Mouse (Mus musculus): Measurements from ENCODE around the gene Rptor. TPM values are rescaled to one million over a fixed set of nuclear protein-coding genes. Genes with fewer than 3 reads are reported as not detected.

Rptor gene
- polyA plus RNA-seq, 1 experiment from 2014 or later = 5.2 TPM

DNA sequence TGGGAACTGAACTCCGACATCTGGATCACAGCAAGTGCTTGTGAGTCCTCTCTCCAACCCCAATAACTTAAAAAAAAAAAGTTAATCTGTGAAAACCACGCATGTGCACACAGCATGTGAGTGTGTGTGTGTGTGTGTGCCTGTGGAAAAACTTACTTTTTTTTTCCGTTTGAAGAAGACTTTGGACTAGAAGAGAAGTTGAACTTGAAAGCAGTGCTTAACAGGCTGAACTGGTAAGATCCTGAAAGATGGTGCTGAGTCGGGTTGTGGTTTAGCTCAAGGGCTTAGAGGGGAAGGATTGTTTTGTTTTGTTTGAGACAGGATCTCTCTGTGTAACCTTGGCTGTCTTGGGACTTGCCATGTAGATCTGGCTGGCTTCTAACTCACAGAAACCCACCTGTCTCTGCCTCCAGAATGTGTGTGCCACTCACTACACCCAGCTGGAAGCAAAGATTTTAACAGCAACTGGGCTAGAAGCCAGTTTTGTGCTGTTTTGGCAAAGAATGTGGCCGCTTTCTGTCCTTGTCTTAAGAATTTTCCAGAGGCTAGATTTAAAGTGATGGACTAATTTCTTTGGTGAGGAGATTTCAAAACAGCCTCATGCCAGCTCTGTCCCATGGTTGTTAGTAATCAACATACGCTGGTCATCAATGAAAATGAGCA lies 327.0 kb downstream of the Rptor start:
- 80% methylated on average over 6 of the region's 6 CpGs for WGBS
- Histone ChIP-seq H3K4me2 (ENCODE audit: low read depth, low read length) (no peak overlapping the region), H3K9ac (ENCODE audit: low read depth, low read length) (no peak overlapping the region), H3K4me3 (ENCODE audit: low read length) (no peak overlapping the region), H3K27ac (ENCODE audit: low read length) (no peak overlapping the region), H3K4me1 (ENCODE audit: control insufficient read depth, insufficient read depth, low read length) (0 out of 2 replicates have a peak, but pooled peaks cover 3% of the 10 kb centered on the region), H3K9me3 (ENCODE audit: control insufficient read depth, low read length) (no peaks in the 10 kb centered on the region), H3K36me3 (ENCODE audit: control insufficient read depth, insufficient read depth, low read length) (no peaks in the 10 kb centered on the region), H3K27me3 (replicated peaks; ENCODE audit: control insufficient read depth, insufficient read depth, low read length) (no peaks in the 10 kb centered on the region)
- no peak for ATAC-seq

DNA sequence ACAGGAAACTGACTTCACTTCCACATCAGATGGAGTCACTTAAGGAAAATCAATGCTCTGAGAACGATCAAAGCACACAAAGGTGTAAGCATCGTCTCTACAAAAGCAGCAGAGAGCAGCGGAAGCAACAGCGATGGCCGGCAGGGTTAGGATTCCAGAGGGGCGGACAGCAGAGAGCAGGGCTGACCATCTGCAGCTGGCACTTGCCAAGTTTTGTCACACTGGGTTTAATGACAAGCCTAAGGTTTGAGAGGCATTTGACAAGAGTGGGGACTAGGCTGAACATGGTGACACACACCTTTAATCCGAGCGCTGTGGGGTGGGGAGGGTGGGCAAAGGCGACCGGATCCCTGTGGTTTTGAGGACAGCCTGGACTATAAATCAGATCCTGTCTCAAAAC lies 329.1 kb downstream of the Rptor start:
- Histone ChIP-seq H3K9me3 (ENCODE audit: control insufficient read depth, low read length) (no peaks in the 10 kb centered on the region), H3K4me2 (ENCODE audit: low read depth, low read length) (no peak overlapping the region)
- 73% methylated on average over 10 of the region's 10 CpGs for whole genome bisulfite sequencing

DNA sequence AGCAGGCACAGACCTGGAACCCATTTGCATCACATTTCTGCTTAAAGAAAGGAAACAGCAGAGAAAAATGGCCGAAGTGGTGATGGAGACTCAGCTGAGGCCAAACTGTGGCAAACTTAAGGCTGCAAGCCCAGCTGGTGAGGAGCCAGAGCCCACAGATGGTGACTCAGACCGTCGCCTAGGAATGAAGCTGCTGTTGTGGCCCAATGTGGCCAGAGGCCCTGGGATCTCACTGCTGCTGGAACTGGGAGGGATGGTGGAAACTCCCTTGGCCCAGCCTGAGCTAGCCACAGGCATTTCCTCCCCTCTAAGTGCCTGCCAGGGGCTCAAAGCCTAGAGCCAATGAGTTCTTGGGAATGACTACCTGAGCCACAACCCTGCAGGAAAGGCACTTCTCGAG lies 330.4 kb downstream of the Rptor start:
- Histone ChIP-seq H3K27me3 (replicated peaks; ENCODE audit: control insufficient read depth, insufficient read depth, low read length) (no peaks in the 10 kb centered on the region), H3K4me3 (ENCODE audit: low read length) (no peak overlapping the region), H3K36me3 (ENCODE audit: control insufficient read depth, insufficient read depth, low read length) (no peaks in the 10 kb centered on the region), H3K4me1 (ENCODE audit: control insufficient read depth, insufficient read depth, low read length) (peaks cover 24% of the 10 kb centered on the region), H3K27ac (ENCODE audit: low read length) (no peak overlapping the region), H3K4me2 (ENCODE audit: low read depth, low read length) (no peak overlapping the region), H3K9ac (ENCODE audit: low read depth, low read length) (no peak overlapping the region), H3K9me3 (ENCODE audit: control insufficient read depth, low read length) (no peaks in the 10 kb centered on the region)
- ATAC-seq = no peak
- 64% methylated on average over 4 of the region's 4 CpGs for WGBS

More for the DNA sequence above, 329.1 kb downstream of the Rptor start:
- Histone ChIP-seq H3K4me3 (ENCODE audit: low read length) (no peak overlapping the region), H3K9ac (ENCODE audit: low read depth, low read length) (no peak overlapping the region), H3K4me1 (ENCODE audit: control insufficient read depth, insufficient read depth, low read length) (peaks cover 10% of the 10 kb centered on the region), H3K27me3 (replicated peaks; ENCODE audit: control insufficient read depth, insufficient read depth, low read length) (no peaks in the 10 kb centered on the region), H3K27ac (ENCODE audit: low read length) (no peak overlapping the region), H3K36me3 (ENCODE audit: control insufficient read depth, insufficient read depth, low read length) (no peaks in the 10 kb centered on the region)
- ATAC-seq = no peak

DNA sequence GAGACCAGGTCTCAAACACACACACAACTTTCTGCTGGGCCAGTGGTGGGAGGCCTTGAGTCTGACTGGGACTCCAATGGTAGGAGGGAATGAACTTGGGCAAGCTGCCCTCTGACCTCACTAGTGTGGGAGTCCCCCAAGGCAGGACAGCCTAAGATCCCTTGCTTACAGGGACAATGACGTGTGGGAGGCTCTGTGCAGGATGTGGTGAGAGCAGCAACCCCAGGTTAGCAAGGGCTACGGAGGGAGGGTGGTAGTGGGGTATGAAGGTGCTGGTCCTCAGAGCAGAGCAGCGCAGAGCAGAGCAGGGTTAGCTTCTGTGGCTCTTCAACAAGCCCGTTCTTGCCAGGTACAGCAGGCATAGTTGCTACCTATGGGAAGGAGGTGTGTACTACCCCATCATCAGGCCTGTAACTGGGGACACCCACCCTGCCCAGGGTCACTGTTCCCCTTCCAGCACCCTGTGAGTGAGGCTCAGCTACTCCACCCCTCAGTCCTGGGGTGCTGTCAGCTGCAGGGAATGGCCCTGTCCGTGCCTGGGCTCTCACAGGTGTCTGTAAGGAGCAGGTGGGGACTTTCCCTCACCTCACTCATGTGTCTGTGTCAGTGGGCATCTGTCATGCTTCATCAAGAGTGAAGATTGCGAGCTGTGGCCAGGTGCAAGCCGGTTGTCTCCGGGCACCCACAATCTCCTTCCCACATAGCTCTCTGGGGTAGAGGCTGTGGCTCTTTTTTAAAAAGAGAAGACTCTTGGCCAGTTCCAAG lies 331.3 kb downstream of the Rptor start:
- Histone ChIP-seq H3K9ac (ENCODE audit: low read depth, low read length) (no peak overlapping the region), H3K27ac (ENCODE audit: low read length) (no peak overlapping the region), H3K4me2 (ENCODE audit: low read depth, low read length) (no peak overlapping the region), H3K36me3 (ENCODE audit: control insufficient read depth, insufficient read depth, low read length) (no peaks in the 10 kb centered on the region), H3K4me3 (ENCODE audit: low read length) (no peak overlapping the region), H3K4me1 (ENCODE audit: control insufficient read depth, insufficient read depth, low read length) (peaks cover 29% of the 10 kb centered on the region), H3K27me3 (replicated peaks; ENCODE audit: control insufficient read depth, insufficient read depth, low read length) (no peaks in the 10 kb centered on the region), H3K9me3 (ENCODE audit: control insufficient read depth, low read length) (no peaks in the 10 kb centered on the region)
- 82% methylated on average over 8 of the region's 8 CpGs for WGBS
- ATAC-seq = no peak

DNA sequence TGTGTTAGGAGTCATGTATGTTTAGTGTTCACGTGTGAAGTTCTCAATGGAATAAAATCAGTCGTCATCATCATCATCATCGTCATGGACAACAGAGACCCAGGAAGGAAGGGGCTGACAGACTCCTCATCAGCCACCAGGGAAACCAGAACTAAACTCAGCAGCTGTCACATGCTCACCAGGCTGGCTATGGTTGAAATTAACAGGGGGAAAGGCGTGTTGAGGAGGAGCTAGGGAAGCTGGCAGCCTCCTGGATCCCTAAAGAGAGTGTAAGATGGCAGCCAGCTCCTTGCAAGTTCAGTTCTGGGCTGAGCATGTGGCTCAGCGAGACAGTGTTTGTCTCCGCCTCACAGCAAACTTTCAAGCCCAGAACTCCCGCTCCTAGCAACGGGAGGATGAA lies 332.1 kb downstream of the Rptor start:
- H3K4me1 ChIP-seq (ENCODE audit: control insufficient read depth, insufficient read depth, low read length) = peaks cover 37% of the 10 kb centered on the region
- no peak for ATAC-seq
- no peaks in the 10 kb centered on the region for H3K36me3 ChIP-seq (ENCODE audit: control insufficient read depth, insufficient read depth, low read length)
- H3K4me3 ChIP-seq (ENCODE audit: low read length) = no peak overlapping the region
- 73% methylated on average over 8 of the region's 8 CpGs for WGBS
- H3K9me3 ChIP-seq (ENCODE audit: control insufficient read depth, low read length) = no peaks in the 10 kb centered on the region
- H3K4me2 ChIP-seq (ENCODE audit: low read depth, low read length) = no peak overlapping the region
- H3K27me3 ChIP-seq (replicated peaks; ENCODE audit: control insufficient read depth, insufficient read depth, low read length) = no peaks in the 10 kb centered on the region
- H3K27ac ChIP-seq (ENCODE audit: low read length) = no peak overlapping the region
- no peak overlapping the region for H3K9ac ChIP-seq (ENCODE audit: low read depth, low read length)

DNA sequence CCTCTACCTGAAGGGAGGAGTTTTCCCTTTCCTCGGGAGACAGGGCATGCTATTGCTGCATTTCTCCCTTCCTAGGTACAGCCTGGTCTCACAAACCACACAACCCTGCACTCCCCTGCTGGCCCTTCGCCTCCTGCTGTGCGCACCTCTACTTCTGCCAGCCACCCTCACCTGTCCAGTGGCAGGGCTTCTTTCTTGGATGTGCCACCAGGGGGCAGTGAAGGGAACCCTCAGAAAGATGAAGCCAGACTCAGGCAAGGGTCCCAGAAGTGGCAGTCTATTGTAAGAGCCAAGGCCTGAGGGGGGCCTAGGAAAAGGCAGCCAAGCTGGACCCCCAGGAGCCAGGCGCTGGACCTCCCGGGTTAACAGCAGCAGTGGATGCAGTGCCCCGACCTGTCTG lies 332.8 kb downstream of the Rptor start:
- WGBS = 29% methylated on average over 6 of the region's 6 CpGs
- Histone ChIP-seq H3K9ac (ENCODE audit: low read depth, low read length) (no peak overlapping the region), H3K4me2 (ENCODE audit: low read depth, low read length) (no peak overlapping the region), H3K4me1 (ENCODE audit: control insufficient read depth, insufficient read depth, low read length) (peaks cover 41% of the 10 kb centered on the region), H3K27me3 (replicated peaks; ENCODE audit: control insufficient read depth, insufficient read depth, low read length) (no peaks in the 10 kb centered on the region), H3K36me3 (ENCODE audit: control insufficient read depth, insufficient read depth, low read length) (no peaks in the 10 kb centered on the region), H3K9me3 (ENCODE audit: control insufficient read depth, low read length) (no peaks in the 10 kb centered on the region), H3K27ac (ENCODE audit: low read length) (no peak overlapping the region), H3K4me3 (ENCODE audit: low read length) (no peak overlapping the region)
- no peak for ATAC-seq

DNA sequence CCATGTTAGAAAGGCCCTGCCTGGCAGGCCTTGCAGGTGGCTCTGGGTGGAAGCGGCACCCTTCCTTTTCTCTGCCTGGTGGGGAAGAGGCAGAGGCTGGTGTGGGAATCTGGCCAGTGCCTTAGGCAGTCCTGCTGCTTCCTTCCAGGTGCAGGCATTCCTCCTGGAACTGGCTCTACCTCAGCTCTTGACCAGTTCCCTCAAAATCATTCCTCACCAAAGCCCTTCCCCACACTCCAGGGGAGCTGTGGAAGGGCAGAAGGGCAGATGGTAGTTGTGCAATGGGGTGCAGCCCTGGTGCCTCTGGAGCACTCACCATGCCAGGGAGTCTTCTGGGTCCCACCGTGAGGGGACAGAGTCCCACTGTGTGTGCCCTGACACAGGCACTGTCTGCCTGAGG lies 333.8 kb downstream of the Rptor start:
- H3K4me1 ChIP-seq (ENCODE audit: control insufficient read depth, insufficient read depth, low read length) = peaks cover 47% of the 10 kb centered on the region
- 62% methylated on average over 2 of the region's 2 CpGs for WGBS
- H3K36me3 ChIP-seq (ENCODE audit: control insufficient read depth, insufficient read depth, low read length) = no peaks in the 10 kb centered on the region
- no peak for ATAC-seq
- no peaks in the 10 kb centered on the region for H3K9me3 ChIP-seq (ENCODE audit: control insufficient read depth, low read length)
- no peak overlapping the region for H3K4me3 ChIP-seq (ENCODE audit: low read length)
- H3K27me3 ChIP-seq (replicated peaks; ENCODE audit: control insufficient read depth, insufficient read depth, low read length) = no peaks in the 10 kb centered on the region
- H3K9ac ChIP-seq (ENCODE audit: low read depth, low read length) = 0 out of 2 replicates have a peak overlapping the region, but pooled peaks have one; percentile 43
- peak overlapping the region; percentile 66; the same call in 1 of the 2 replicates for H3K27ac ChIP-seq (ENCODE audit: low read length)
- no peak overlapping the region for H3K4me2 ChIP-seq (ENCODE audit: low read depth, low read length)

DNA sequence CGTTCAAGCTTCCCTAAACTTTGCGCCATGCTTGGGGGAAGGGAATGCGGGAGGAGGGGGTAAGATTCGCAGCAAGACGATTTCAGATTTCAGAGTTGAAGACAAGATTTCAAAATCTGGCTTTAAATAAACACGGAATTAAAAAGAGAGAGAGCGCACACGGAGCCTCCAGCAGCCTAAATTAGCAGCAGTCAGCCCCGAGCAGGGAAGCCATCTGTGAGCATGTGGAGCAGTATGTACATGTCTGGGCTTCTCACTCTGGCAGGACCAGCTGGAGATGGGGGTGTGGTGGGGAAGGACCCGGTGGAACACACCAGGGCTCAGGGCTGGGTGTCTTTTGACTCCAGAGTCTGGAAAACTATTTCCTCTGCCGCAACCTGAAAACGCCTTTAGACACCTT lies 334.5 kb downstream of the Rptor start:
- no peak overlapping the region for H3K4me3 ChIP-seq (ENCODE audit: low read length)
- ATAC-seq = no peak
- 48% methylated on average over 12 of the region's 12 CpGs for WGBS
- no peaks in the 10 kb centered on the region for H3K36me3 ChIP-seq (ENCODE audit: control insufficient read depth, insufficient read depth, low read length)
- no peaks in the 10 kb centered on the region for H3K9me3 ChIP-seq (ENCODE audit: control insufficient read depth, low read length)
- peak overlapping the region; percentile 66 for H3K27ac ChIP-seq (ENCODE audit: low read length)
- peaks cover 53% of the 10 kb centered on the region for H3K4me1 ChIP-seq (ENCODE audit: control insufficient read depth, insufficient read depth, low read length)
- no peak overlapping the region for H3K9ac ChIP-seq (ENCODE audit: low read depth, low read length)
- H3K27me3 ChIP-seq (replicated peaks; ENCODE audit: control insufficient read depth, insufficient read depth, low read length) = no peaks in the 10 kb centered on the region
- no peak overlapping the region for H3K4me2 ChIP-seq (ENCODE audit: low read depth, low read length)

DNA sequence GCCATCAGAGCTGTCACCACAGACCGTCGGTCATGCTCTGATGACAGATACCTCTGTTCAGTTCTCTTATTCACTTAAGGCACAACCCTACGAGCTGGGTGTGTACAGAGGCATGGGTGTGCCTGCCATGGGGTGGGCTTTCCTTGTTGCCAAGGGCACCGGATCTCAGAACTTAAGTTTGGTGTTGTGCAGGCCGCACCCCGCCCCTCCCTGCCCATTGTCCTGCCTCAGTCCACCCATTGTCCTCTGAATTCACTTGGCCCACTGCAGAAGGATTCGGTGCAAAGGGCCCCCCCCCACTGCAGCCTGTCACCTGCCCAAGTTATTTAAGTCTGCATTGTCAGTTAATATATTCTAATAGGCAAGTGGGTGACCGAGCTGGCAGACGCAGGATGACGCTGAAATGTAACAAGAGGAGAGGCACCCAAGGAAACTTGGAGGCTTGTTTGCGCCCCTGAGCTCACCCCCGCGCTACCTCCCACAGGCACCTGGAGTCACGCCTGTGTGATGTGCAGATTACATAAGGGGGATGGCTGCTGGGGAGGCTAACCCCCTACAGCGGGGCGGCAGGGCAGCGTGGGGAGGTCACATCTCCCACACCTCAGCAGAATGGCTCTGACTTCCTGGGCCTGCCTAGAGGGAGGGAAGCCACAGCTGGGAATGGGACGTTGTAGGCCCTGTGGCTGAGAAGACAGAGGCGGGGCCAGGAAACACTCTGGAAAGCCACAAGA lies 335.2 kb downstream of the Rptor start:
- Histone ChIP-seq H3K4me3 (ENCODE audit: low read length) (no peak overlapping the region), H3K4me1 (ENCODE audit: control insufficient read depth, insufficient read depth, low read length) (peaks cover 53% of the 10 kb centered on the region), H3K27me3 (replicated peaks; ENCODE audit: control insufficient read depth, insufficient read depth, low read length) (no peaks in the 10 kb centered on the region), H3K27ac (ENCODE audit: low read length) (peak overlapping the region; percentile 61), H3K9ac (ENCODE audit: low read depth, low read length) (peak overlapping the region; percentile 37; the same call in 1 of the 2 replicates), H3K9me3 (ENCODE audit: control insufficient read depth, low read length) (no peaks in the 10 kb centered on the region), H3K36me3 (ENCODE audit: control insufficient read depth, insufficient read depth, low read length) (no peaks in the 10 kb centered on the region), H3K4me2 (ENCODE audit: low read depth, low read length) (no peak overlapping the region)
- no peak for ATAC-seq
- 57% methylated on average over 19 of the region's 19 CpGs for WGBS

All from intestine, embryonic 16.5 days (tissue).